Mouse (Mus musculus): ENCODE results near the gene Slc22a23.

Gene Slc22a23

DNA sequence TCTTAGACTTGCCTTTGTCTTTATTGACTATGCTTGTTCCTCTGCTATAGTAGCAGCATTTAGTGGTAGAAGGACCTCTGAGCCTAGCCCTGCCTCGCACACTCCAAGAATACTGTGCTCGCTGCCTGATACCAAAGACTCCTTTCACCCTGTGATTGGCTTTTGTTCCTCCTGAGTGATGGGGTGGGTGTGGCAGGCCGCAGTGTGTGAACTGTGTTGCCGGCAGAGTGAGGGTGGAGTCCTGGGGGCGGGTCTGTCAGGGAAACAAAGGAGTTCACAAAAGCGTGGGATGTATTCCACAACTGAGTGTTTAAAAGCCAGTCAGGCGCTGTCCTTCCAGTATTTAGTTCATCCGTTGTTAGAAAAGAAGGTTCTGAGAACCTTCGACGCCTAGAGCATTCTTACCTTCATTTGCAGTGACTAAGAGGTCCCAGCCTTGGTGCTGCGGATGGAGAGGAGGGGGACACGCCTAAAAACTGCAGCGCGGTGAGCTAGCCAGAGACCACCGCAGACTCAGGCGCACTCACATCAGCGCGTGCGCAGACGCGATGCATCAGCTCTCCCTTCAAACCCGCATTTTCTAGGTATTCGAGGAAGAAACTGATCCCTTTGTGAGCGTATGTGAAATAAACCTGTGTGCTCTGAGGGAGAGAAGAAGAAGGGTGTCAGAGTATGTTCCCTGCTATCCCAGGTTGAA lies 213.8 kb downstream of the Slc22a23 start:
- DNase-seq, result peak; percentile 63

DNA sequence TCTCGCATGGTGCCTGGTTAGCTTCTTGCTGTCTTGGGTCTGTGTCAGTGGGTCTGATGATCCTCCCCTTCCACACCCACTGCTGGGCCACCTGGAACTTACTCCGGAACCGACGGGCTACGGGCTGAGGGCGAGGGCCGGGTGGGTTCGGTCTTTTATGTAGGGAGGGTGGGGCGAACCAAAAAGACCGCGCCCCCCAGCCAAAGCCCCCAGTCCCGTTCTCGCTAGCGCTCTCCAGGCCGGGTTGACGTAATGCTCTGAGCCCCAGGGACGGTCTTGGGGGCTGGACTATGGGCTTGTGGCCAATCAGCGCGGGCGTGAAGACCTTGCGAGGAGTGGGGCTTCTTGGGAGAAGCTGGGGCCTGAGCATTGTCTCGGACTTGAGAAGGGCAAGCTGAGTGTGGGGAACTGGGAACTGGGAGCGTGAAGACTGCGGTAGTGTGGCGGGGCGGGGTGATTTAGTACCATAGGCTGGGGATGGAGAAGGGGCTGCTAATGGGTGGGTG lies 214.7 kb downstream of the Slc22a23 start, which contains the start of gene Tubb2b:
TSS of gene Tubb2b (minus strand) at position 241 of the 506 bp plus-strand sequence.
- peak; percentile 38 for DNase-seq

DNA sequence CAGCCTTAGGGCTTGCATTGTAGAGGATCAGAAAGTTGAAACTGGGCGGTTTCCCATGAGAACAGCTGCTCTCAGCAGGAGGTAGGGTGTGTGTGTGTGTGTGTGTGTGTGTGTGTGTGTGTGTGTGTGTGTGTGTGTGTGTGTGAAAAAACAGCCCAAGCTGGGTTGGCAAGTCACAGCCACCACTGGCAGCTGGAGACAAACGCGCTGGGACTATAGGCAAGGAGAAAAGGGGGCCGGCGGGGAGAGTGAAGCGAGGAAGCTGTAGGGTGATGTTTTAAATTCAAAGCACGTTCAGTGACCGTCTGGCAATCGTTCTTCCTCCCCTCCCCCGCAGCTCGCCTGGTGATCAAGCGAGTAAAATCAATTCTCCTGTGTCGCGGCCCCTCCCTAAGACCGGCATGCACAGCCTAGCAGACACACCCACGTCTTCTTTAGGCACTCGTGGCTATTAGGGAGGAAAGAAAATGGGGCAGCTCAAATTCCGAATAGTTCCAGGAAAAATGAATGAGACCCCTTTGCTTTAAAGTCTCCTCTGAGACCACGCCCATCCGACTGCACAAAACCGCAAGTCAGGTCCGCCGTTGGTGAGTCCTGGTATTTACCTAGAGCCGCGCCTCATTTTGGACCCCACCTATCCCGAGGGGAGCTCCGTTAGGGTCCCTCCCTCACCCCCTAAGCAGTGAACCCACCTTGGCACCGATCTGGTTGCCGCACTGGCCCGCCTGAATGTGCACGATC lies 215.3 kb downstream of the Slc22a23 start:
- peak; percentile 55 for DNase-seq

Data from lung, postnatal 36 days (tissue).